Mouse (Mus musculus) kidney, embryonic 16.5 days (tissue): Measurements from ENCODE around the gene Tcte1. TPM values are rescaled to one million over a fixed set of nuclear protein-coding genes. Genes with fewer than 3 reads are reported as not detected.

Experiments used
- ATAC-seq: fragments of 200-750 bp; cut with Nextera tagmentation; 2 replicates; pipeline ENCODE4 v1.8.0; 2017; ENCODE audit warnings: moderate TSS enrichment; ENCODE audit not compliant: low FRiP score, low TSS enrichment
- H3K27ac ChIP-seq: fragments of 300-500 bp; sonication (generic); 2 replicates; pipeline ENCODE4 v1.5.1; 2014; ENCODE audit warnings: low read length
- H3K27me3 ChIP-seq: fragments of 300-500 bp; sonication (generic); 2 replicates; pipeline ENCODE4 v1.6.1; 2014; ENCODE audit warnings: low read length, control low read depth, mixed read lengths; ENCODE audit not compliant: insufficient read depth
- H3K36me3 ChIP-seq: fragments of 300-500 bp; sonication (generic); 2 replicates; pipeline ENCODE4 v1.6.1; 2014; ENCODE audit warnings: low read length, control low read depth, mixed read lengths; ENCODE audit not compliant: insufficient read depth
- H3K4me1 ChIP-seq: fragments of 300-500 bp; sonication (generic); 2 replicates; pipeline ENCODE4 v1.6.1; 2014; ENCODE audit warnings: low read length, control low read depth, mixed read lengths; ENCODE audit not compliant: insufficient read depth
- H3K4me2 ChIP-seq: fragments of 300-500 bp; sonication (generic); replicated peaks from 2 replicates; pipeline ENCODE4 v1.6.1; 2014; ENCODE audit warnings: low read depth, low read length
- H3K4me3 ChIP-seq: fragments of 300-500 bp; sonication (generic); 2 replicates; pipeline ENCODE4 v1.5.1; 2014; ENCODE audit warnings: mild to moderate bottlenecking, low read length
- H3K9ac ChIP-seq: fragments of 300-500 bp; sonication (generic); replicated peaks from 2 replicates; pipeline ENCODE4 v1.6.1; 2014; ENCODE audit warnings: low read length
- H3K9me3 ChIP-seq: fragments of 300-500 bp; sonication (generic); 2 replicates; pipeline ENCODE4 v1.6.1; 2016; ENCODE audit warnings: low read length, control low read depth
- WGBS: fragments of 180-500 bp; shearing (Covaris S2); extraction: QIAGEN DNeasy Blood & Tissue Kit; methylation state at CpG from one replicate; pipeline ENCODE4 v1.1.7; 2014; 5-methylcytosine and 5-hydroxymethylcytosine counted together
- polyA plus RNA-seq: library from polyadenylated mRNA; unstranded; fragments of >200 nt; fragmentation: Nextera tagmentation; extraction: Ambion mirVana; gene quantifications from 2 replicates; pipeline ENCODE4 v1.2.1, GENCODE M21; 2015

The Tcte1 gene
- polyA plus RNA-seq, 1 experiment from 2014 or later = 0.81 TPM

DNA sequence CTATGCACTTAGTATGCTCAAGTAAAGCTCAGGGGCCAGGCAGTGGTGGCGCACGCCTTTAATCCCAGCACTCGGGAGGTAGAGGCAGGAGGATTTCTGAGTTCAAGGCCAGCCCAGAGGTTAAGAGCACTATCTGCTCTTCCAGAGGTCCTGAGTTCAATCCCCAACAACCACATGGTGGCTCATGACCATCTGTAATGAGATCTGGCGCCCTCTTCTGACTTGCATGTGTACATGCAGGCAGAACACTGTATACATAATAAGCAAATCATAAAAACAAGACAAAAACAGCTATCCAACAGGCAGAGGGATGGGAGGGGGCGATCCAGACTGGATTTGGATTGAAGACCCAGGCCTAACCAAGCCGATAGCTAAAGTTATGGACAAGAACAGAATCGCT lies 55.6 kb downstream of the Tcte1 start:
- Histone ChIP-seq H3K4me2 (no peak overlapping the region), H3K27me3 (no peaks in the 10 kb centered on the region), H3K36me3 (no peaks in the 10 kb centered on the region), H3K9me3 (no peaks in the 10 kb centered on the region), H3K27ac (peak overlapping the region; percentile 59; the same call in 1 of the 2 replicates), H3K9ac (no peak overlapping the region), H3K4me1 (peaks cover 23% of the 10 kb centered on the region), H3K4me3 (no peak overlapping the region)
- 79% methylated on average over 7 of the region's 7 CpGs for WGBS
- no peak for ATAC-seq

- no peak overlapping the region for H3K4me3 ChIP-seq
- H3K27ac ChIP-seq = peak overlapping the region; percentile 69
- peaks cover 26% of the 10 kb centered on the region for H3K4me1 ChIP-seq
- no peaks in the 10 kb centered on the region for H3K36me3 ChIP-seq
- 60% methylated on average over 4 of the region's 4 CpGs for WGBS
- no peaks in the 10 kb centered on the region for H3K9me3 ChIP-seq
- H3K27me3 ChIP-seq = no peaks in the 10 kb centered on the region
- no peak overlapping the region; the same call in 1 of the 2 replicates for H3K9ac ChIP-seq
- ATAC-seq = peak; percentile 47; the same call in 1 of the 2 replicates
- no peak overlapping the region for H3K4me2 ChIP-seq
These were observed 56.3 kb downstream of the Tcte1 start for GRCm38 (mm10) chr17:45579554-45579953.

DNA sequence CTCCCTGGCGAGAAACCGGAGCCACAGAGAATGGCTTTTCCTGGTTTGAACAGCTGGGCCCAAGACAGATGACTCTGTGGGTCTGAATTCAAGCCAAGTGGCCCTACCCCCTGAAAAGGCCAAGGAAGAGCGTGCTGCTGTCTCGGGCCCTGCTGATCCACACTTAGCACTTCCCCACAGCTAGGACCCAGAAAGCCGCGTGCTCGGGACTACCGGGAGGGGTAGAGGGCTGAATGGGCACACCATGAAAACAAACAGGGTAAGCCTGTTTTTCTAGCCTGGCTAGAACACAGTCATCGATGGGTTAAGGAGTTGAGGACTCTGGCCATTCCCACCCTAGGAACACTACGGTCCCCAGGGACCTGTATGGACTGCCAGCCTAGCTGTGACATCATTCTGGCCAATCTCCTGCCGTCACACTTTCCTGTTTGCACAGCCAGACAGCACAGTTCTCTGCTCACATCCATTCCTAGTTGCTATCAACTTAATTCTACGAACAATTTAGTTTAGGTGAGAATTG lies 57.8 kb downstream of the Tcte1 start:
- H3K4me1 ChIP-seq = peaks cover 31% of the 10 kb centered on the region
- no peaks in the 10 kb centered on the region for H3K36me3 ChIP-seq
- H3K9me3 ChIP-seq = no peaks in the 10 kb centered on the region
- 34% methylated on average over 12 of the region's 12 CpGs for WGBS
- ATAC-seq = no peak
- H3K4me3 ChIP-seq = no peak overlapping the region
- H3K9ac ChIP-seq = 0 out of 2 replicates have a peak overlapping the region, but pooled peaks have one; percentile 23
- H3K27me3 ChIP-seq = no peaks in the 10 kb centered on the region
- H3K27ac ChIP-seq = peak overlapping the region; percentile 17
- H3K4me2 ChIP-seq = no peak overlapping the region

- no peaks in the 10 kb centered on the region for H3K27me3 ChIP-seq
- H3K4me1 ChIP-seq = peaks cover 33% of the 10 kb centered on the region
- WGBS = 5% methylated on average over 2 of the region's 2 CpGs
- H3K9me3 ChIP-seq = peaks cover 2% of the 10 kb centered on the region; the same call in 1 of the 2 replicates
- no peak overlapping the region for H3K4me2 ChIP-seq
- ATAC-seq = no peak
- peak overlapping the region; percentile 17; the same call in 1 of the 2 replicates for H3K27ac ChIP-seq
- peaks cover 4% of the 10 kb centered on the region for H3K36me3 ChIP-seq
- H3K4me3 ChIP-seq = no peak overlapping the region
- no peak overlapping the region for H3K9ac ChIP-seq
These were observed 58.3 kb downstream of the Tcte1 start for GRCm38 (mm10) chr17:45581567-45581983.

DNA sequence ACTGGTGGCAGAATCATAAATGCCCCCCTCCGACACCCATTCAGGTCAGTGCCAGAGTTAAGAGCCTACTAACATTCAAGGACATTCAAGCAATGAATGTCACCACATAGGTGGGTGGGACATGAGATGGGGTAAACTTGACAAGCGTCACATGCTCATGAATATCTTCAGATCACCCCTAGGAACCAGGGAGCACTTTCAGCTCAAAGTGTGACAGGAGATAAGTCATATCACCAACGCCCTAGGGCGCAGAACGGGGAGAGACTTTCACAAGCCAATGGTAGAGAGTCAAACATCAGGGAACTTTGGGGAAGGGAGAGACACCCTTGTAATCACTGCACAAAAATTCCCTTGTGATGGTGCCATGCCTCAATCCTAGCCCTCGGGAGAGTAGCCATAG lies 59.0 kb downstream of the Tcte1 start:
- H3K9ac ChIP-seq = no peak overlapping the region
- H3K4me2 ChIP-seq = no peak overlapping the region
- H3K4me1 ChIP-seq = peaks cover 33% of the 10 kb centered on the region
- H3K9me3 ChIP-seq = peaks cover 8% of the 10 kb centered on the region; the same call in 1 of the 2 replicates
- H3K4me3 ChIP-seq = no peak overlapping the region
- WGBS = 92% methylated on average over 6 of the region's 6 CpGs
- H3K27ac ChIP-seq = no peak overlapping the region
- ATAC-seq = no peak
- no peaks in the 10 kb centered on the region for H3K27me3 ChIP-seq
- H3K36me3 ChIP-seq = peaks cover 10% of the 10 kb centered on the region

- WGBS = 68% methylated on average over 6 of the region's 6 CpGs
- no peak overlapping the region for H3K9ac ChIP-seq
- no peak overlapping the region for H3K4me3 ChIP-seq
- peaks cover 9% of the 10 kb centered on the region; the same call in 1 of the 2 replicates for H3K9me3 ChIP-seq
- no peak overlapping the region for H3K4me2 ChIP-seq
- no peak overlapping the region for H3K27ac ChIP-seq
- no peaks in the 10 kb centered on the region for H3K27me3 ChIP-seq
- peaks cover 12% of the 10 kb centered on the region for H3K36me3 ChIP-seq
- no peak for ATAC-seq
- H3K4me1 ChIP-seq = peaks cover 33% of the 10 kb centered on the region
These were observed 59.6 kb downstream of the Tcte1 start for GRCm38 (mm10) chr17:45582715-45583355.

GRCm38 (mm10) chr17:45584096-45584896 lies 61.1 kb downstream of the Tcte1 start:
- Histone ChIP-seq H3K9ac (peak overlapping the region; percentile 53), H3K4me3 (no peak overlapping the region), H3K4me1 (peaks cover 33% of the 10 kb centered on the region), H3K27ac (peak overlapping the region; percentile 84), H3K4me2 (no peak overlapping the region; the same call in 1 of the 2 replicates), H3K36me3 (peaks cover 25% of the 10 kb centered on the region), H3K27me3 (no peaks in the 10 kb centered on the region), H3K9me3 (peaks cover 9% of the 10 kb centered on the region; the same call in 1 of the 2 replicates)
- WGBS = 35% methylated on average over 12 of the region's 12 CpGs
- ATAC-seq = peak; percentile 50

DNA sequence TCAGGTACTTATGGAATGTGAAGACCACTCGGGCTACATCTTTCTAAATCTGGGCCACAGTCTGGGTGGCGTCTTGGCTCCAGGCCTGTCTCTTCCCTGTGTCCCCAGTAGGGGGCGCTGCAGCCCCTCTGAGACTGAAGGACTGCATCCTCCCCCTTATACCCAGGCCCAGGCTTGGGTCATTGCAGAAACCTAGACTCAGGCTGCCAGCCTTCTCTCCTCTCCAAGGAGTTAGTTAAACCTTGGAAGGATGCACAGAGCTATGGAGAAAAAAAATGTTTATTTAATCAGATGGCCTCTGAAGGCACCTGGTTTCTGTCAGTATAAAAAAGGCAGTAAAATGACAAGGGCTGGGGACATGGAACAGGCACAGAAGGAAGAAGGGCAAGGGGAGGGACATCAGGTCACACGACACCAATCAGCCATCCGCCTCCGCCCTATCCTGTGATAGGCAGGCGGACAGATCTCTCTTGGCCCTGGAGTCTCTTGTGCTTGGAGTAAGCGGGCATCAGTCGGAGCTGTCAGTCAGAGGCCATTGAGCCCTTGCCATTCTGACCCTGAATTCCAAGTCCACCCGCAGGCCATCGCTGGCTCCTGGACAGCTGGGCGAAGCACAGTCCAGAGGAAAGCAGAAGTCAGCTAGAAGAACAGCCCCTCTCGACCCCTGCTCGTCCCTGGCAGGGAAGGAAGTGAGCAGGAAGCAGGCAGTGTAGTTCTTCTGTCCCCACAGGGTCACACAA lies 61.9 kb downstream of the Tcte1 start:
- no peaks in the 10 kb centered on the region for H3K27me3 ChIP-seq
- H3K9me3 ChIP-seq = peaks cover 9% of the 10 kb centered on the region; the same call in 1 of the 2 replicates
- H3K9ac ChIP-seq = peak overlapping the region; percentile 53
- WGBS = 17% methylated on average over 14 of the region's 14 CpGs
- peak overlapping the region; percentile 84 for H3K27ac ChIP-seq
- peaks cover 29% of the 10 kb centered on the region for H3K36me3 ChIP-seq
- peak; percentile 60 for ATAC-seq
- H3K4me3 ChIP-seq = no peak overlapping the region
- H3K4me2 ChIP-seq = no peak overlapping the region; the same call in 1 of the 2 replicates
- H3K4me1 ChIP-seq = peaks cover 33% of the 10 kb centered on the region

- peaks cover 32% of the 10 kb centered on the region for H3K36me3 ChIP-seq
- H3K4me1 ChIP-seq = peaks cover 31% of the 10 kb centered on the region
- H3K9ac ChIP-seq = 0 out of 2 replicates have a peak overlapping the region, but pooled peaks have one; percentile 0
- 77% methylated on average over 23 of the region's 23 CpGs for WGBS
- H3K27ac ChIP-seq = peak overlapping the region; percentile 84
- 0 out of 2 replicates have a peak, but pooled peaks have one; percentile 2 for ATAC-seq
- H3K9me3 ChIP-seq = peaks cover 9% of the 10 kb centered on the region; the same call in 1 of the 2 replicates
- H3K27me3 ChIP-seq = no peaks in the 10 kb centered on the region
- H3K4me2 ChIP-seq = no peak overlapping the region
- H3K4me3 ChIP-seq = no peak overlapping the region
These were observed 62.7 kb downstream of the Tcte1 start for GRCm38 (mm10) chr17:45585725-45586448.
